Mouse (Mus musculus) ovary, postnatal 10 days (tissue): ENCODE results near the gene Hs3st3a1.

Experiments used
- DNase-seq: peaks from one replicate; pipeline ENCODE4 v3.0.0; 2022; ENCODE audit warnings: low spot score

Hs3st3a1 gene

DNA sequence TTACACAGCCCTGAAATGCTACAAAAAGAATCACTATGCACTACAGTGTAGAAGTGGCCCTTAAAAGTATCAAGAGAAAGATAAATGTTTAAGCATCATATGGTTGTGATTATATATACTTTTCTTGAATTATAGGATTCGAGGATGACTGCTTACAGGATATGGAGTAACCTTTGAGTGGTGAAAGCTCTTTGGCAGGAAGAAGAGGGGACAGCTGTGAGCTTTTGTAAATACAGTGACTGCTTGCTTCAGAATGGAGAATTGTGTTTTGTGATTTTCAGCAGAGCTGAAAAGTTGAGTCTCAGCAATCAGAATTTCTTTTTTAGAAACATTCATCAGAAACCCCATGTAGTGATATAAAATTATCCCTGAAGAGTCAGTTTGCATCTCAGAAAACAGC, 124.3 kb downstream of the Hs3st3a1 start:
- no peak for DNase-seq

DNA sequence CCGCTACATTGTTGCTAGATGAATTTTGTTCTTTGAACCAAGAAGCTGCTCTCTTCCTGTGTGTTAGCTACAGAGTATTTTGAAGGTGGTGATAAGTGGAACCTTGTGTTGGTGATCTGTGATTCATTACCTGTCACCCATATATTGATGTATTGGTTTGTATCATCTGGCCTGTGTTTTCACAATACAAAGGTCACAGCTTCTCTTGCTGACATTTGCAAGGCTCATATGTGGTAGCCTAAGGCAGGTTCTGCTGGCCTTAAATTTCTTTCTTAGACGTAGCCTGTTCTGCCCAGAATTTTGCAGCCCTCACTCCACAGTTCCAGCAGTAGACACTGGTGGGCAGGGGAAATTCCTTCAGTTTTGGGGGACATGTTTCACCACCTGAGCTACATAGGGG, 125.3 kb downstream of the Hs3st3a1 start:
- no peak for DNase-seq

DNA sequence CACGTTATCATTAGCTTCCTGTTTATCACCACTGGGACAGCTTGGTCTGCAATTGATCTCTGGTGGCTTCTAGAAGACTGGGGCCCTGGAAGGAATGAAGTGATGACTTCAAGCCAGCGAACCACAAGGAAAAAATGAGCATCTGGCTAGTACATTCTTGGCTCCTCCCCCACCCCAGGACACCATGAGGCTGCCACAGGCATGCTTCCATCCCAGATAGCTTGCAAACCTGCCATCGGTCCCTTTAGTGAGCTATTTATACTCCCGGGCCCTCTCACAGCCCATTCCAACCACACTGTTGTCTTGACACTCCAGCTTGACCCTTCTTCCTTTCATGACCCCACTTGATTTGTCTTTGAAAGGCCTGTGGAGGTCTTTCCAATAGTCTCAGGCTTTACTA, 127.6 kb downstream of the Hs3st3a1 start:
- no peak for DNase-seq
